Mouse (Mus musculus) CD8-positive naive resting alpha-beta T cell, adult 57 days (primary cell): ENCODE data around the gene H1fnt. TPM values are rescaled to one million over a fixed set of nuclear protein-coding genes. Genes with fewer than 3 reads are reported as not detected.

Experiments used
- total RNA-seq: library from RNA; stranded (reverse); gene quantifications from one replicate; pipeline ENCODE4 v1.2.4, GENCODE M21; 2023

H1fnt gene
- total RNA-seq: not detected

DNA sequence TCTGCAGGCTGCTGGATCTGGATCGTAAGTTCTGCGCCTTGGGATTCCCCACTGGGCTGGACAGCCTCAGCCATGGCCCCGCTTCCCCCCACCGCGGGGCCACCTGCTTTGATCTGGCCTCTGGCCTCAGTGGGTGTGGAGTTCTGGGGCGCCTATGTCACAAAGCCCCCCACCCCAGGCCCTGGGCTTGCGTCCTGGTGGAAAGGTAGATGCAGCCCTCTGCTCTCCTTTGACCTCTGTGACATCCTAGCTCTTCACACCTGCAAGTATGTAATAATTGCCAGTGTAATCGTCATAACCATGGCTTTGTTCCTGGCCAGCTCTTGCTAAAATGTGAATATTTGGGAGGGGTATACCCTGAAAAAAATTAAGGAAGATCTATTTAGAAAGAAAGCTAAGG is at the start of gene H1fnt:
H1fnt (minus strand) TSS at position 101 of the 400 bp plus-strand sequence.

DNA sequence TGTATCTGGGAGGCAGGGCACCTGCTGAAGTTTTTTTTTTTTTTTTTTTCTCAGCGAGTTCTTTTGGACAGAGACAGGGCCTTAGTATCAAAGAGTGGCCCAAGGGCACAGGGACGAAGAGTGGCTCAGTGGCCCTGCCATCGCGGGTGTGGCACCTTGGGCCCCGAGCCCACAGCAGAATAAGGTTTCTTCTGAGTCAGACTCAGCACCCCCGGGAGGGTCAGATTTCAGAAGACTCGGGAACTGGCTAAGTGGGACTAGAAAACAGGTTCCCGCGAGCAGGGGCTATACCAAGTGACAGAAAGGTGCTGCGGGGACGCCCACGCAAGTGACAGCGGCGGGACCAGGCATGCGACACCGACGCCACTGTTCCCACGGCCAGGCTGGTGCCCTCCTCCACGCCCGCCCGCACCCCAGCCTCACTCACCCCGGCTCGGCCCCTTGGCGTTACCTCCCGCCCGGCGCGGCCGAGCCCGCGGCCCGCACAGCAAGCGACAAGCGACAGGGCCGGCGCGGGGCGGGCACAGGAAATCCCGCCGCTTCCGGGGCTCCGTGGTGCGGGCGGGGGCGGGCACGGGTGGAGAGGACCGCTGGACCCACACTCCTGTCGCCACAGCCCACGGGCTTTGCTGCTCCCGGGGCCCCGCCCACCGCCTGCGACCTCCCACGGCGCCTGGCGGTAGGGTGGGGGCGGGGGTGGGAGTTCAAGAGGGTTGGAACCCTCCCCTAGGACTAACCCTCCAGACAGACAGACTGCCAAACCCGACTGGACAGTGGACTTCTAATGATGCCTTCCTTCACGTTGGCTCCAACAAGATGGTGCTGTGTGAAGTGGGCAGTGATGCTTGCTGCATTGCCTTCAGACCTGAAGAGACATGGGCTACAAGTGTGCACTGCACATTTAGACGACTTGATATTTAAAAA is 38.8 kb upstream of the H1fnt start, which contains the start of gene Zfp641:
Zfp641 (minus strand) TSS at position 534 of the 924 bp plus-strand sequence.

DNA sequence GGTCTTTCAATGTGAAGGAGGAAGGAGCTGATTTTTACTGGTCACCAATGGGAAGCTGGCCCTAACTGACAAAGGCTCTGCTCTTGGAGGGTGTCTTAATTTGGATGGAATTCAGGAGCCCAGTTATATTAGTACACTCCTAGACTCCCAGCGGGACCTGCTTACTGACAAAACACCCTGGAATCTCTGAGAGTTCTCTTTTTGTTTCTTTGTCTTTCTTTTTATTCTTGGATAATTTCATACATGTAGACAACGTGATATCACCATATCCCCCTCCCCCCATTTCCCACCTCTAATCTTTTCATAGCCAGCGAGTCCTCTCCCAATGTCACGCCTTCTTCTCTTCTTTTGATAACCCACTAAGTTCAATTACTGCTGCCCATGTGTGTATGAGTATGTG is 22.7 kb downstream of the H1fnt start, which contains the start of gene Olfr286:
Olfr286 (minus strand) TSS at position 101 of the 400 bp plus-strand sequence.

DNA sequence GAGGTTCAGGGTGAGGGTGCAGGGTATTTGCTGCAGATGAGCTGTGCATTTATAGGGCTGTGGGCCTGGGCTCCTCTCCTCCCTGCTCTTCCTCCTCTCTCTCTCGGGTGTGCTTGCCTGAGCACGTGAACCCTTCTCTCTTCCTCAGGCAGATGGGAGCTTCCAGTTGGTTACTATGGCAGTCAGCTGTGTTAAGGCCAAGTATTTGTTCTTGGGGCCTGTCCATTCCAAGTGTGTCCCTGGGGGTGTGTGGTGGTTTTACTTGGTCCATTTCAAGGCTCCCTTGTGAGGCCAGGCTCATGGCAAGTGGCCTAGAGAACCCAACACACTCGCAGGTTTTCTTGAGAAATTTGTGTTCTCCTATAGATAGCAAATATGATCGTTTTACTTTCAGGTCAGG is 36.2 kb downstream of the H1fnt start, which contains the start of the genes Gm44579 and Olfr287:
Gm44579 (minus strand) TSS at position 101 of the 400 bp plus-strand sequence.
Olfr287 (minus strand) TSS at position 180 of the 400 bp plus-strand sequence.

Other genes starting within 250 kb of the H1fnt start
- gene Pfkm, start 164.7 kb downstream of the H1fnt start, total RNA-seq: 9.5 TPM
- gene Senp1, start 163.5 kb downstream of the H1fnt start, total RNA-seq: 50.0 TPM
- 18.6 TPM for gene Asb8, start 91.7 kb downstream of the H1fnt start, total RNA-seq
- not detected for gene Ccdc184, start 90.1 kb downstream of the H1fnt start, total RNA-seq
- gene Olfr288, start 61.8 kb downstream of the H1fnt start, total RNA-seq: not detected
- gene Gm44579, start 36.3 kb downstream of the H1fnt start, total RNA-seq: not detected
- gene Olfr287, start 36.2 kb downstream of the H1fnt start, total RNA-seq: not detected
- not detected for gene Olfr286, start 22.8 kb downstream of the H1fnt start, total RNA-seq
- not detected for gene Zfp641, start 38.9 kb upstream of the H1fnt start, total RNA-seq
- not detected for gene Olfr285, start 60.1 kb upstream of the H1fnt start, total RNA-seq
- gene Olfr284, start 83.7 kb upstream of the H1fnt start, total RNA-seq: not detected
- not detected for gene Olfr283, start 123.7 kb upstream of the H1fnt start, total RNA-seq
- not detected for gene Olfr282, start 173.9 kb upstream of the H1fnt start, total RNA-seq
- gene Olfr281, start 195.3 kb upstream of the H1fnt start, total RNA-seq: not detected
- gene OR5BS1P, start 212.6 kb upstream of the H1fnt start, total RNA-seq: not detected
- not detected for gene Lalba, start 225.4 kb upstream of the H1fnt start, total RNA-seq
- not detected for gene Olfr279, start 235.1 kb upstream of the H1fnt start, total RNA-seq